Mouse (Mus musculus): ENCODE data around the gene Nrbp1. TPM values are rescaled to one million over a fixed set of nuclear protein-coding genes. Genes with fewer than 3 reads are reported as not detected.

Gene Nrbp1
- 179 and 182 TPM in 2 replicates for polyA plus RNA-seq (2015; fragmentation: Nextera tagmentation; extraction: Ambion mirVana)

DNA sequence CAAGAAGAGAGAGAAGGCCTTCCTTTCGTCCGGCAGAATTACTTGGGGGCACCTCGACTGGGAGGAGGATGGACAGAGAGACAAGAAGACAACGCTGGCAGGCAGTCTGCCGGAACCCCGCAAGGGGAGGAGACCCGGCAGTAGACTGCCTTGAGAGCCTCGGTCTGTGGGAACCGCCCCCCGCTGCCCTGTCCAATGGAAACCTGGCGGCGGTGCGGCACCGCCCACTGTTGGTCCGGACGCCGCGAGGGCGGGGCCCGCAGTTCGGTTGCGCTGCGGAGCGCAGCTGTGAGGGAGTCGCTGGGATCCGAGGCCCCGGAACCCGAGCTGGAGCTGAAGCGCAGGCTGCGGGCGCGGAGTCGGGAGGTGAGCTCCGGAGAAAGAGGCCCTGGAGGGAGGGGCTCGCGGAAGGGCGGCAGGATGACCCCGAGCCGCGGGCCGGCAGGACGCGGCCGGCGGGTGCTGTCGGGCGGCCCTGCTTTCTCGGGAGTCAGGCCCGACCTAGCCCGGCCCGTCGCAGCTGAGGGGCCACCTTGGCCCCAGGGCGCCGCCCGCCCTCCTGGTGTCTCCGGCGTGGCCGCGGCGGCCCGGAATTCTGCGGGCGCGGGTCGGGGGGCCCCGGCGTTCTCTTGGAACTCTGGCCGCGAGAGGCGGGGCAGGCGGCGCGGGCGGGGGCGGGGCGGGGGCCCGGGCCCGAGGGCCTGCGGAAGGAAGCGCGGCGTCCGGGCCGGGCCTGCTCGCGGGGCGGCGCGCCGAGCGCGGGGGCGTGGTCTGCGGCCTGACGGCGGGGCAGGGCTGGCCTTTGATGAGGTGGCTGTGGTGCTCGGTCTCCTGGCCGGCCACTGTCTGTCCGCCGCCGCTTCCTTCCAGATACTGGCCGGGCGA is at the start of gene Nrbp1, which contains the start of gene Gm9970:
Gene Nrbp1, plus strand, starts transcription at position 228 of the 885 bp plus-strand sequence.
Gene Gm9970, minus strand, starts transcription at position 596 of the 885 bp plus-strand sequence.
- H3K4me3 ChIP-seq (ENCODE audit: low read length): peak within 1 kb of the TSS; percentile 84
- WGBS: under 1% methylated on average over 91 of the region's 103 CpGs
- H3K4me1 ChIP-seq (ENCODE audit: insufficient read depth, low read length): peaks cover 12% of the 10 kb centered on the region
- peaks cover 21% of the 10 kb centered on the region for H3K36me3 ChIP-seq (ENCODE audit: insufficient read depth, low read length)
- H3K4me2 ChIP-seq (replicated peaks; ENCODE audit: low read depth, low read length): peak within 1 kb of the TSS; percentile 83
- peak; percentile 99 for ATAC-seq (ENCODE audit: low FRiP score, low TSS enrichment)
- 0 out of 2 replicates have a peak, but pooled peaks cover 2% of the 10 kb centered on the region for H3K9me3 ChIP-seq (ENCODE audit: low read length)
- peak within 1 kb of the TSS; percentile 98 for H3K9ac ChIP-seq (replicated peaks; ENCODE audit: low read length)
- H3K27ac ChIP-seq (ENCODE audit: low read length): peak within 1 kb of the TSS; percentile 96
- H3K27me3 ChIP-seq (ENCODE audit: insufficient read depth, low read length): no peaks in the 10 kb centered on the region

DNA sequence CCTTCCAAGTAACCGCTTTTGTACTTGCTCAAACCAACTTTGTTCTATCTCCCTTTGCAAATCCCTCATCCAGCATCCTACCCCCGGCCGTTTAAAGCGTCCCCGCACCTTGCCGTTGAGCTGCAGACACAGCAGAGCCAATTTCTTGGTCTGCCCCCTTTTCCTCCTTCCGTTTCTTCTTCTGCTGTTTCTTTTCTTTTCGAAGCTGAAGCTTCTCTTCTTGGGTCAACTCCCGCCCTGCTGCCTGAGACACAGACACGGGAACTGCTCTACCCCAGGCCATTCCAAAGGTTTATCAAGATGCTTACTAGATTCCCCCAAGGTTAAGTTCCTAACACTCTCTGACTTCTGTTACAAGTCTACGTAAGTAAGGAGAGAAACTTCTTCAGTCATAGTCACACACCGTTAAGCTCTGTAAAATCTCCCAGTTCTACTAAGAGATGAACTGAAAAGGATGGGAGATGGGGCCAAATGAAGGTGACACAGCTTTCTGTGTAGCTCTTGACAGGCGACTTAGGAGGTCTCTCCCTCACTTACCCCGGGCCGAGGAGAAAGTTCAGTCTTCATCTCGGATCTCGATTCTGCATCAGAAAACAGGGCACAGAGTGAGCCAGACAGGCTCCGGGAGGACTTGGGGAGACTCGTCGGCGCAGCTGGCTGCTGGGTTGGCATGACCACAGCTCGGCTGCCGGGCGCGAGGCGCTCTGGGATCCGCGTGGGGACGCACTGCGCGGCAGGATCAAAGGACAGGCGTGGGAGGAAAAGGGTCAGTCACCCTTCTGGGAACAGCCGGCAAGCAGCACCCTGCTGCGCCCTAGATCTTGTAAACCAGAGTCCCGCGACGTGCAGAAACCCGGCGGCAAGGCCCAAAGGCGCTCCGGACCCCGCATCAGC is 48.4 kb upstream of the Nrbp1 start:
- Histone ChIP-seq H3K9ac (replicated peaks; ENCODE audit: low read length) (peak overlapping the region; percentile 86), H3K27me3 (ENCODE audit: insufficient read depth, low read length) (no peaks in the 10 kb centered on the region), H3K4me3 (ENCODE audit: low read length) (peak overlapping the region; percentile 80), H3K4me1 (ENCODE audit: insufficient read depth, low read length) (peaks cover 17% of the 10 kb centered on the region), H3K27ac (ENCODE audit: low read length) (peak overlapping the region; percentile 88), H3K36me3 (ENCODE audit: insufficient read depth, low read length) (peaks cover 55% of the 10 kb centered on the region), H3K4me2 (replicated peaks; ENCODE audit: low read depth, low read length) (peak overlapping the region; percentile 82), H3K9me3 (ENCODE audit: low read length) (no peaks in the 10 kb centered on the region)
- WGBS: 11% methylated on average over 42 of the region's 42 CpGs
- ATAC-seq (ENCODE audit: low FRiP score, low TSS enrichment): no peak; the same call in 1 of the 2 replicates

DNA sequence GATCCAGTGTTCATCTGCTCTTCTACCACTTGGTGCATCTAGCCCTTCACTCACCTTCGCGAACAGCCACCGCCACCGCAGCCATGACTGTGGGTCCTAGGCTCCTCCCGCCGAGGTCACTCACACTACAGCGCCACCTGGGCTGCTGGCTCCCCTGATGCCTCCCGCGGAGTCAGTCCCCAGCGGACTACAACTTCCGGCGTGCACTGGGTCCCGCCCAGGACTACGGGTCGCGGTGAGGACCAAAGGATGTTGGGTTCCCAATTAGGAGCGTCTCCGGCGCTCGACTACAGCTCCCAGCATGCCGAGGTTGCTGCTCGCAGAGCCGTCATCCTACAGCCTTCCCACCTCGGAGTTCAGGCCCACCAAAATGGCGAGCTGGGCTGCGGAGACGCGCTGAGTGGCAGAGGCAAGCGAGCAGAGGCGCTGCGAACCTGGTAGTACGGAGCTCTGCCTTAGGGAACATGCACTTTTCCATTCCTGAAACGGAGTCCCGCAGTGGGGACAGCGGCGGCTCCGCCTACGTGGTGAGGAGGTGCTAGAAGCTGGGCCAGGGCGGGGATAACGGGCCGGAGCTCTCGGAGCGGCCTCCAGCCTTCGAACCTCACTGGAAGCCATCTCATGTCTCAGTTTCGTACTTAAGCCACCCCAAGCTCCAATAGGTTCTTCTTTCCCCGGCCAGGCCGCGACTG is 47.6 kb upstream of the Nrbp1 start, which contains the start of the genes Snx17 and Eif2b4:
Gene Snx17, plus strand, starts transcription at position 289 of the 692 bp plus-strand sequence.
Gene Eif2b4, minus strand, starts transcription at position 492 of the 692 bp plus-strand sequence.
- Histone ChIP-seq H3K4me2 (replicated peaks; ENCODE audit: low read depth, low read length) (peak within 1 kb of the TSS; percentile 82), H3K4me1 (ENCODE audit: insufficient read depth, low read length) (peaks cover 17% of the 10 kb centered on the region), H3K4me3 (ENCODE audit: low read length) (peak within 1 kb of the TSS; percentile 80), H3K9me3 (ENCODE audit: low read length) (no peaks in the 10 kb centered on the region), H3K27ac (ENCODE audit: low read length) (peak within 1 kb of the TSS; percentile 88), H3K27me3 (ENCODE audit: insufficient read depth, low read length) (no peaks in the 10 kb centered on the region), H3K9ac (replicated peaks; ENCODE audit: low read length) (peak within 1 kb of the TSS; percentile 86), H3K36me3 (ENCODE audit: insufficient read depth, low read length) (peaks cover 57% of the 10 kb centered on the region)
- WGBS: under 1% methylated on average over 48 of the region's 48 CpGs
- peak; percentile 98 for ATAC-seq (ENCODE audit: low FRiP score, low TSS enrichment)

DNA sequence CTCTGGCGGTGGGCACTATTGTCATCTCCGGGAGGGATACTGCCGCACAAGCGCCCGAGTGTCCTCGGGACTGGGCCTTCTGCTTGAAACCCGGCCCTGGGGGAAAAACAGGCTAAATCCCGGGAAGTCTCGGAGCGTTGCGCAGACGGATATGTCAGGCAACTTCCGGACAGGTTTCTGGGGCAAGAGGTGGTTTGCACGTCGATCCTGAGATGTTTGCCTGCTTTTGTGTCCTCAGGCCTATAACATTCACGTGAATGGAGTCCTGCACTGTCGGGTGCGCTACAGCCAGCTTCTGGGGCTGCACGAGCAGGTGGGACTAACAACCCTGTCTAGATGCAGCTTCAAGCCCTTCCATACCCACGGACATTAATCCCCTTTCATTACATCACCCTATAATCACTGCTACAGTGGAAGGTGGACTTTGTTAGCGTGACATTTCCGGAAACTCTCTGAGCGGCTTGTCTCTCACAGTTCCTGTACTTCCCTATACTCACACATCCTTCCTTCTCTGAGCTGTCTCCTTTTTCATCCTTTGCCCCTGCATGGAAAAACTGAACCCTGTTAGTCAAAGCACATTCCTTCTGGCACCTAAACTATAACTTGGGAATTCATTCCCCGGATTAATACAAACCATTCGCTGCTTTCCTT is 46.9 kb upstream of the Nrbp1 start:
- Histone ChIP-seq H3K9ac (replicated peaks; ENCODE audit: low read length) (peak overlapping the region; percentile 84), H3K4me2 (replicated peaks; ENCODE audit: low read depth, low read length) (peak overlapping the region; percentile 80), H3K27ac (ENCODE audit: low read length) (peak overlapping the region; percentile 81), H3K4me3 (ENCODE audit: low read length) (peak overlapping the region; percentile 80), H3K36me3 (ENCODE audit: insufficient read depth, low read length) (peaks cover 58% of the 10 kb centered on the region), H3K9me3 (ENCODE audit: low read length) (no peaks in the 10 kb centered on the region), H3K4me1 (ENCODE audit: insufficient read depth, low read length) (peaks cover 17% of the 10 kb centered on the region), H3K27me3 (ENCODE audit: insufficient read depth, low read length) (no peaks in the 10 kb centered on the region)
- ATAC-seq (ENCODE audit: low FRiP score, low TSS enrichment): no peak
- WGBS: 12% methylated on average over 25 of the region's 25 CpGs

DNA sequence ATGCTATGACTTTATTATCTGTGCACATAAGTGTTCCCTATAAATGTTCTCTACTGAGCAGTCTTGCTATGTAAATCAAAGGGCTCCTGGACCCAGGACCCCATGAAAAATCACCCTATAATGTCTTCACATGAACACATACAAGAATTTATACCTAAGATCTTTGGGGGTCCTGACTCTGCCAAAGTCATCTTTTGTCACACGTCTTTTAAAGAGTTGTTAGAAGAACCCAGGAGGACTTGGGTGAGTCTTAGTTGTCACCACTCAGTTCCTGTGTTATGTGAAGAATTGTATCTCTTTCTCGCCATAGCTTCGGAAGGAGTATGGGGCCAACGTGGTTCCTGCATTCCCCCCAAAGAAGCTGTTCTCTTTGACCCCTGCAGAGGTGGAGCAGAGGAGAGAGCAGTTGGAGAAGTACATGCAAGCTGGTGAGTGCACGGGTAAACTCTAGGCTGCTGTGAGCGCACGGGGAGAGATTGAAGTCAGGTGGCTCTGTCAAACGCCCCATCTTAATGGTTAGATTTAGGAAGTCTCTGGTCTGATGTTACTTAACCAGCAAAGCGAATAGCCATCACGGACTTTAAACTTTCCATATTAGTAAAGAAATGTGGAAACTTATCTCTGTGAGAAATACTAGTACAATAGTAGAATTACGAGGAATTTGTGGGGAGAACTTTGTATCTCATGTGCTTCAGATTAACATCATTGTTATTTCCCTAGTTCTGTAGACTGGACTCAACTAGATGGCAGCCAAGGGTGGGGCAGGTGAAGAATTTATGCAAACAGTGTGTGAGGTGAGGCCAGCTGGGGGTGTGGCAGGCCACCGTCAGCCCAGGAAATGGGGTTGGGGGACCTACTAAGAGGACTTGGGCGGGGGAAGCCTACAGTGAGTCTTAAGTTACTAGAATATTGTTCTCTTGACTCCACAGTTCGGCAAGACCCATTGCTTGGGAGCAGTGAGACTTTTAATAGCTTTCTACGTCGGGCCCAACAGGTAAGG is 45.9 kb upstream of the Nrbp1 start:
- no peak for ATAC-seq (ENCODE audit: low FRiP score, low TSS enrichment)
- Histone ChIP-seq H3K36me3 (ENCODE audit: insufficient read depth, low read length) (peaks cover 62% of the 10 kb centered on the region), H3K9me3 (ENCODE audit: low read length) (no peaks in the 10 kb centered on the region), H3K4me3 (ENCODE audit: low read length) (peak overlapping the region; percentile 80), H3K4me2 (replicated peaks; ENCODE audit: low read depth, low read length) (peak overlapping the region; percentile 80; the same call in 1 of the 2 replicates), H3K27ac (ENCODE audit: low read length) (no peak overlapping the region), H3K4me1 (ENCODE audit: insufficient read depth, low read length) (peaks cover 18% of the 10 kb centered on the region), H3K9ac (replicated peaks; ENCODE audit: low read length) (peak overlapping the region; percentile 84), H3K27me3 (ENCODE audit: insufficient read depth, low read length) (no peaks in the 10 kb centered on the region)
- WGBS: 88% methylated on average over 16 of the region's 16 CpGs

DNA sequence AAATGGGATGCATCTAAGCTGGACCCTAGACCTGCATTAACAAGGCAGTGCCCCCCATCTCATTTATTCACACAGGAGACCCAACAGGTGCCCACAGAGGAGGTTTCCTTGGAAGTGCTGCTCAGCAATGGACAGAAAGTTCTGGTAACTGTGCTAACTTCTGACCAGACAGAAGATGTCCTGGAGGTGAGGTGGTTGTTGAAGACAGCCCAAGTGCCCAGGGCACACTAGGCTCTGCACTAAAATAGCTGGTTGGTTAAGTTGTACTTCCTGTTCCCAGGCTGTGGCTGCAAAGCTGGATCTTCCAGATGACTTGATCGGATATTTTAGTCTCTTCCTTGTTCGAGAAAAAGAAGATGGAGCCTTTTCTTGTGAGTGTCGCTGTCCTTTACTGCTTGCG is 45.0 kb upstream of the Nrbp1 start:
- 91% methylated on average over 4 of the region's 4 CpGs for WGBS
- Histone ChIP-seq H3K9me3 (ENCODE audit: low read length) (peaks cover 6% of the 10 kb centered on the region), H3K27ac (ENCODE audit: low read length) (no peak overlapping the region), H3K9ac (replicated peaks; ENCODE audit: low read length) (no peak overlapping the region), H3K36me3 (ENCODE audit: insufficient read depth, low read length) (peaks cover 60% of the 10 kb centered on the region), H3K27me3 (ENCODE audit: insufficient read depth, low read length) (no peaks in the 10 kb centered on the region), H3K4me1 (ENCODE audit: insufficient read depth, low read length) (peaks cover 27% of the 10 kb centered on the region), H3K4me3 (ENCODE audit: low read length) (no peak overlapping the region), H3K4me2 (replicated peaks; ENCODE audit: low read depth, low read length) (no peak overlapping the region)
- ATAC-seq (ENCODE audit: low FRiP score, low TSS enrichment): no peak

DNA sequence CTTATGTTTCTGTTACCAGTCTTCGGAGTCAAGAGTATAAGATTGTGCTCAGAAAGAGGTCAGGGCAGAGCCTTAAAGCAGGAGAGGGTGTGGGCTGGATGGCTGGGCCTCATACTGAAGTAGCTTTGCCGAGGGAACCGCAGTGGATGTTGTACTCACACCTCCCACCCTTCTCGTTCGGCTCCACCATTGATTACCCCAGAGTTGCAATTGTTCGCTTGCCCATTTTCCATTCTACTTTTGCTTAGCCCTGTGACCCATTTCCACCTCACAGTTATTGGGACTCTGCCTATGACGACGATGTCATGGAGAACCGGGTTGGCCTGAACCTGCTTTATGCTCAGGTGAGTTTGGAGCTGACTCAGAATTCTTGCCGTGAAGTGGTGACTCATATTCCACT is 44.5 kb upstream of the Nrbp1 start:
- Histone ChIP-seq H3K9me3 (ENCODE audit: low read length) (peaks cover 6% of the 10 kb centered on the region), H3K4me3 (ENCODE audit: low read length) (no peak overlapping the region), H3K4me2 (replicated peaks; ENCODE audit: low read depth, low read length) (no peak overlapping the region), H3K9ac (replicated peaks; ENCODE audit: low read length) (no peak overlapping the region), H3K27ac (ENCODE audit: low read length) (no peak overlapping the region), H3K36me3 (ENCODE audit: insufficient read depth, low read length) (peaks cover 56% of the 10 kb centered on the region), H3K27me3 (ENCODE audit: insufficient read depth, low read length) (no peaks in the 10 kb centered on the region), H3K4me1 (ENCODE audit: insufficient read depth, low read length) (peaks cover 31% of the 10 kb centered on the region)
- WGBS: 90% methylated on average over 10 of the region's 10 CpGs
- ATAC-seq (ENCODE audit: low FRiP score, low TSS enrichment): no peak

DNA sequence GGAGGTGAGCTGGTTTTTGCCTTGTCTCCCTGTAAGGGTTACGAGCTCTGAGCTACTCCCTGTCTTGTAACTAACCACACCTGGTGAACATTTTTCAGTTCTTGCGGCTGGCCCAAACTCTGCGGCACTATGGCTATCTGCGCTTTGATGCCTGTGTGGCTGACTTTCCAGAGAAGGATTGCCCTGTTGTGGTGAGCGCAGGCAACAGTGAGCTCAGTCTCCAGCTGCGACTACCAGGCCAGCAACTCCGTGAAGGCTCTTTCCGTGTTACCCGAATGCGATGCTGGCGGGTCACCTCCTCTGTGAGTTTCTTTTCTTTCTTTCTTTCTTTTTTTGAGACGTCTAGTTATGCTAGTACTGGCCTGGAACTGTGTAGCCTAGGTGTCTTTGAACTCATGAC is 43.6 kb upstream of the Nrbp1 start:
- H3K9ac ChIP-seq (replicated peaks; ENCODE audit: low read length): no peak overlapping the region
- ATAC-seq (ENCODE audit: low FRiP score, low TSS enrichment): no peak
- no peak overlapping the region for H3K4me3 ChIP-seq (ENCODE audit: low read length)
- H3K4me2 ChIP-seq (replicated peaks; ENCODE audit: low read depth, low read length): no peak overlapping the region
- no peaks in the 10 kb centered on the region for H3K27me3 ChIP-seq (ENCODE audit: insufficient read depth, low read length)
- WGBS: 94% methylated on average over 12 of the region's 12 CpGs
- no peak overlapping the region for H3K27ac ChIP-seq (ENCODE audit: low read length)
- H3K4me1 ChIP-seq (ENCODE audit: insufficient read depth, low read length): peaks cover 26% of the 10 kb centered on the region
- H3K36me3 ChIP-seq (ENCODE audit: insufficient read depth, low read length): peaks cover 56% of the 10 kb centered on the region
- peaks cover 6% of the 10 kb centered on the region for H3K9me3 ChIP-seq (ENCODE audit: low read length)

Measured in kidney, embryonic 16.5 days (tissue).